Mouse (Mus musculus) olfactory bulb, adult 2 months (tissue): ENCODE data around the gene Robo4. TPM values are rescaled to one million over a fixed set of nuclear protein-coding genes. Genes with fewer than 3 reads are reported as not detected.
A peak's percentile ranks its signal among the peaks of the same experiment; 100 is the strongest.

Source experiments
- H3K27ac ChIP-seq: fragments of 200-500 bp; 2 replicates; pipeline ENCODE4 v1.5.1; 2012; ENCODE audit warnings: low read depth, low read length; ENCODE audit not compliant: insufficient read depth
- H3K4me1 ChIP-seq: fragments of 200-500 bp; 2 replicates; pipeline ENCODE4 v1.6.1; 2012; ENCODE audit warnings: low read length; ENCODE audit not compliant: control insufficient read depth, insufficient read depth
- H3K4me3 ChIP-seq: fragments of 200-500 bp; 2 replicates; pipeline ENCODE4 v1.5.1; 2012; ENCODE audit warnings: mild to moderate bottlenecking, low read depth, low read length, moderate library complexity; ENCODE audit not compliant: insufficient read depth
- CTCF ChIP-seq: fragments of 200-500 bp; IDR thresholded peaks from 2 replicates; pipeline ENCODE4 v1.5.1; 2012; ENCODE audit warnings: low read depth, mild to moderate bottlenecking, low read length, moderate library complexity; ENCODE audit not compliant: insufficient read depth
- POLR2A ChIP-seq: fragments of 200-500 bp; IDR thresholded peaks from 2 replicates; pipeline ENCODE4 v1.6.1; 2012; ENCODE audit warnings: mild to moderate bottlenecking, low read depth, low read length, moderate library complexity; ENCODE audit not compliant: insufficient read depth
- WGBS: fragments of 180-500 bp; shearing (Covaris S2); methylation state at CpG from one replicate; pipeline ENCODE4 v1.1.7; 2018; 5-methylcytosine and 5-hydroxymethylcytosine counted together
- polyA plus RNA-seq: library from polyadenylated mRNA; stranded (reverse); fragments of >200 nt; gene quantifications from 2 replicates; pipeline ENCODE4 v1.2.4, GENCODE M21; 2012; ENCODE audit warnings: low replicate concordance; ENCODE audit not compliant: missing spikeins, insufficient read depth, insufficient read length

Gene Robo4
- not detected in 2 replicates for polyA plus RNA-seq

DNA sequence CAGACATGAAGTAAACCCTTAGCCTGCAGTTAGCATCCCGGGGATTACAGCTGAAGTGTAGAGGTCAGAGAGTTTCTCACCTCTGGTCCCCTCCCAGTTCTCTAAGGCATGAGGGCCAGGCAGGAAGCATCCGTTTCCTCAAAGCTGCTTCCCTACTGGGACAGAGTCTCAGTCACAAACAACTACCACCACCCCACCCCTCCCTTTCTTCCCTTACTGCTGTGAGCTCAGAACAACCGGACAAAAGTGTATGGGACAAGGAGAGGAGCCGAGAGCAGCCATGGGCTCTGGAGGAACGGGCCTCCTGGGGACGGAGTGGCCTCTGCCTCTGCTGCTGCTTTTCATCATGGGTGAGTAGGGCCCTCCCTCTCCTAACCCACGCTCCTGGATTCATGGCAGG lies at the start of gene Robo4:
Robo4 (plus strand) TSS at position 96 of the 400 bp plus-strand sequence.
- no peak for TF ChIP-seq POLR2A
- TF ChIP-seq CTCF, result no peak
- Histone ChIP-seq H3K4me3 (peak within 1 kb of the TSS; percentile 26), H3K4me1 (no peaks in the 10 kb centered on the region), H3K27ac (no peak within 1 kb of the TSS)
- 59% methylated on average over 7 of the region's 7 CpGs for WGBS

GRCm38 (mm10) chr9:37354485-37354884 lies 47.2 kb upstream of the Robo4 start:
- 86% methylated on average over 1 of the region's 1 CpGs for WGBS
- H3K4me1 ChIP-seq, result peaks cover 5% of the 10 kb centered on the region
- no peak for TF ChIP-seq POLR2A
- no peak for TF ChIP-seq CTCF
- H3K27ac ChIP-seq, result no peak overlapping the region
- no peak overlapping the region for H3K4me3 ChIP-seq

DNA sequence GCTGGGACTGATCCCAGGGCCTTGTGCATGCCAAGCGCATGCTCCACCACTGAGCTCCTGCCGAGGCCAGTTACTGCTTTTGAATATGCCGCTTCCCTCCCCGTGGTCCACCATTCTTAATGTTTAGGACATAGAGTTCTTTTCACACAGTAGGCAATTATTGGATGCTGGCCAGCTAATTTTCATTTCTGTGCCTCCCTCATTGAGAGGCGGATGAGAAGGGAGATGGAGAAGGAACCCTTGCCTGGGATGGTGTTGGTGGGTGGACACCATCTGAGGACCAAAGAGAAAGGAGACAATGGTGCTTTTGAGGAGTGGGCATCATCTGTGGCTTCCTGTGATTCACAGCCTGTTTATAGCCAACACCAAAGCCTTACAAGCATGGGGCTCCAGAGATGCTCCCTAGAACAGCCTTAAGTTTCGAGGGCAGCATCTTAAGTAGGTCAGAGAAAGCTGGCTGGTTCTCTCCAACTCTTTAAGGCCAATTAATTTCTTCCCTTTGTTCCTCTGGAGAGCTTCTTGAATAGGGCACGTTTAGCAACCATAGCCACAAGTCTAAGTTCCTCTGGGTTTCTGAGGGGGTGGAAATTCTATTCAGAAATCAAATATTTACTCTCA lies 42.9 kb upstream of the Robo4 start:
- H3K4me3 ChIP-seq, result no peak overlapping the region

DNA sequence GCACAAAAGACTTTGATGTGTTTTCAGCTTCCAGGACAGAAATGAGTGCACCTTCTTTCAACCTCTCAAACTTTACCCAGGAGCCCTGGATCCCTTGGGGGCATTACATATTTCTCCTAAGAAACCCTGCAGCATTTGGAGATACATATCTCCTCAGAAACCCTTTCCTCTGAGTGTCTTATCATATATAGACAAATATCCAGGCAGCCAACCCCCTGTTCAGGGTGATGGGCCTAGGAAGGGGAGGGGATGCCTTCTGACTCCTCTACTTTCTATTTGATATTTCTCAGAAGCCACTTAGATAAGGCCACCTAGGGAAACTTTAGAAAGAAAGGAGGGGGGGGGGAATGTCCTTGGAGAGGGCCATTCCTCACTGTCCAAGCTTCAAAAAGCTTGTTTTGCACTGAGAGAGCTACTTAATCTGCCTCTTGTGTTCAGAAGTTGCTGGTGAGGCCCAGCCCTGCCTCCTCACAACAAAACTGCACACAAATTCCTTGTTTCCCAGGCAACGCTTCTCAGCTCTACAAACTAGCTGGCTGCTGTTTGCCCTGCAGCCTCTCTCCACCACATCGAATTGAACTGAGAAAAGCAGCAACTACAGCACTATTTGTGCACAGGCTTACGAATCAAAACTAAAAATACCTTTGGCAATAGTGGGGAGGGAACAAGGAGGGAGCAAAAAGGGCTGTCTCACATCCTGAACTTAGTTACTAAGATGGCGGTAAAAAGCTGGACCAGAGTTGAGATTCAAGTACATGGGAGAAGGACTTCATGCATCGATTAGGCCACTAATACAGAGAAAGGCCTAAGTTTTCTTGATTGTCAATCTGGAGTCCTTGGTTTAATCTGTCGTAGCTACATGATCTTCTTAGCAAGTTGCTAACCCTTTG lies 42.1 kb upstream of the Robo4 start:
- WGBS, result 13% methylated on average over 6 of the region's 6 CpGs
- TF ChIP-seq CTCF (no peak), POLR2A (no peak)

More for the DNA sequence above, 42.9 kb upstream of the Robo4 start:
- Histone ChIP-seq H3K27ac (peak overlapping the region; percentile 74), H3K4me1 (peaks cover 7% of the 10 kb centered on the region)
- TF ChIP-seq CTCF (no peak), POLR2A (no peak)
- WGBS, result 24% methylated on average over 7 of the region's 7 CpGs

GRCm38 (mm10) chr9:37362084-37362483 lies 39.6 kb upstream of the Robo4 start:
- peaks cover 7% of the 10 kb centered on the region for H3K4me1 ChIP-seq
- H3K4me3 ChIP-seq, result no peak overlapping the region
- TF ChIP-seq CTCF, result no peak
- no peak for TF ChIP-seq POLR2A
- H3K27ac ChIP-seq, result no peak overlapping the region

More for the DNA sequence above, 42.1 kb upstream of the Robo4 start:
- H3K27ac ChIP-seq, result peak overlapping the region; percentile 74
- H3K4me1 ChIP-seq, result peaks cover 7% of the 10 kb centered on the region
- no peak overlapping the region for H3K4me3 ChIP-seq

DNA sequence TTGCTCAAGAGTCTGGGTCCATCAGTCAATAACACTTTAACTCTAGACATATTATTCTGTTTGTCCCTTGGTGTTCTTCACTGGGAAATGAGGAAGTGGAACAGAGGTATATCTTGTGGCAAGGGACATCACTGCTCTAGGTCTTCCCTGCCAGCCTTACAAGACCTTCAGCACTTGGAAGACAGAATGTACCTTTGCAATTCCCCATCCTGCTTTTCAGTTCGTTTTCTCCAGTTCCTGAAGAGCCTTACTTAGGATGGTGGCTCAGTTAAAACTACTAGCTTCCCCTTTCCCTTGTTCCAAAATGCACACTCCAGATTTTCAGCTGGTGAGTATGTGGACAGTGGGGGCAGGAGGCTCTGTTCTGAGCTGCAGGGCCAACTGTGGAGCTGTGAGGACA lies 38.8 kb upstream of the Robo4 start:
- peaks cover 10% of the 10 kb centered on the region for H3K4me1 ChIP-seq
- no peak for TF ChIP-seq POLR2A
- TF ChIP-seq CTCF, result no peak
- H3K4me3 ChIP-seq, result no peak overlapping the region
- 72% methylated on average over 1 of the region's 1 CpGs for WGBS
- peak overlapping the region; percentile 8; the same call in 1 of the 2 replicates for H3K27ac ChIP-seq

GRCm38 (mm10) chr9:37363551-37363950 lies 38.1 kb upstream of the Robo4 start:
- Histone ChIP-seq H3K27ac (peak overlapping the region; percentile 80), H3K4me3 (no peak overlapping the region), H3K4me1 (peaks cover 9% of the 10 kb centered on the region)
- 44% methylated on average over 3 of the region's 3 CpGs for WGBS
- TF ChIP-seq POLR2A (no peak), CTCF (no peak)

DNA sequence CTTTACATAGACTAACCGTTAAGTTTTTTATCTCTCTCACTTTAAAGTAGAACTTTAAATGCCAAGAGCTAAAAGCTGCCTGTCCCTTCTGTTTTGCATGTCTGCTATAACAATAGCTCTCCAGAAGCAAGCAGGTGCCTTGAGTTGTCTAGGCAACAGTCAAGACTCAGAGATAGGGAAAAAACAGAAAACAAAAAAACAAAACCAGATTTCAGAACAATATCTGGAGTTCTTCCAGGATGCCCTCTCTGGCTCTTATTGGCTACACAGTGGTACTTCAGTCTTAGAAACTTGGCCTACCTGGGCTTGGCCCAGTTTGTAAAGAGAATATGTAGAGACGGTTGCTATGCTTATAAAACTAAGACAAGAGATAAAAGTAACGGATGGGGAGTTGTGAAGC lies 37.3 kb upstream of the Robo4 start:
- Histone ChIP-seq H3K4me1 (peaks cover 5% of the 10 kb centered on the region; the same call in 1 of the 2 replicates), H3K4me3 (no peak overlapping the region), H3K27ac (0 out of 2 replicates have a peak overlapping the region, but pooled peaks have one; percentile 25)
- 40% methylated on average over 3 of the region's 3 CpGs for WGBS
- no peak for TF ChIP-seq POLR2A
- TF ChIP-seq CTCF, result no peak

- Histone ChIP-seq H3K4me1 (peaks cover 5% of the 10 kb centered on the region; the same call in 1 of the 2 replicates), H3K27ac (no peak overlapping the region), H3K4me3 (no peak overlapping the region)
- 86% methylated on average over 5 of the region's 5 CpGs for WGBS
- no peak for TF ChIP-seq CTCF
- TF ChIP-seq POLR2A, result no peak
Observed at GRCm38 (mm10) chr9:37365706-37366105, 36.0 kb upstream of the Robo4 start.
